Mouse (Mus musculus) spleen, adult 12 weeks (tissue): Measurements from ENCODE around the gene Mras.

Experiments
- DNase-seq: peaks from one replicate; pipeline ENCODE4 v3.0.0; 2022; ENCODE audit warnings: low spot score

Gene Mras

GRCm38 (mm10) chr9:99357561-99357920, 79.6 kb downstream of the Mras start:
- no peak for DNase-seq

- DNase-seq = no peak
Observed at GRCm38 (mm10) chr9:99355971-99356370, 81.2 kb downstream of the Mras start.

- no peak for DNase-seq
Observed at GRCm38 (mm10) chr9:99354796-99355195, 82.4 kb downstream of the Mras start.

- no peak for DNase-seq
Observed at GRCm38 (mm10) chr9:99353390-99353789, 83.8 kb downstream of the Mras start.

- no peak for DNase-seq
Observed at GRCm38 (mm10) chr9:99352964-99353363, 84.2 kb downstream of the Mras start.

GRCm38 (mm10) chr9:99345351-99345792, 91.8 kb downstream of the Mras start:
- no peak for DNase-seq

GRCm38 (mm10) chr9:99341600-99341999, 95.6 kb downstream of the Mras start:
- DNase-seq = no peak

- no peak for DNase-seq
Observed at GRCm38 (mm10) chr9:99340126-99340525, 97.1 kb downstream of the Mras start.

- no peak for DNase-seq
Observed at GRCm38 (mm10) chr9:99339182-99339581, 98.0 kb downstream of the Mras start.

- no peak for DNase-seq
Observed at GRCm38 (mm10) chr9:99338293-99338692, 98.9 kb downstream of the Mras start.

GRCm38 (mm10) chr9:99336538-99336937, 100.6 kb downstream of the Mras start:
- DNase-seq = no peak
